Mouse (Mus musculus) frontal cortex, postnatal 10 days (tissue): ENCODE results near the gene Plch2.
"Not testable (repeated sequence)": the region's sequence is repeated elsewhere in the genome, so short reads cannot be mapped to it uniquely, and the experiment has no call there.

ENCODE experiments used
- DNase-seq, 2 experiments: peaks; one replicate each; pipeline ENCODE4 v3.0.0; 2022; ENCODE audit warnings: low spot score in 2 of 2, mixed read lengths in 1 of 2

Gene Plch2

GRCm38 (mm10) chr4:155056724-155057123, at the start of gene Plch2:
Gene Plch2, minus strand, starts transcription at chr4:155056784.
- DNase-seq = no peak

GRCm38 (mm10) chr4:155098572-155098971, 42.0 kb upstream of the Plch2 start:
- no peak for DNase-seq

- no peak for DNase-seq
Observed at GRCm38 (mm10) chr4:155097452-155097851, 40.9 kb upstream of the Plch2 start.

DNA sequence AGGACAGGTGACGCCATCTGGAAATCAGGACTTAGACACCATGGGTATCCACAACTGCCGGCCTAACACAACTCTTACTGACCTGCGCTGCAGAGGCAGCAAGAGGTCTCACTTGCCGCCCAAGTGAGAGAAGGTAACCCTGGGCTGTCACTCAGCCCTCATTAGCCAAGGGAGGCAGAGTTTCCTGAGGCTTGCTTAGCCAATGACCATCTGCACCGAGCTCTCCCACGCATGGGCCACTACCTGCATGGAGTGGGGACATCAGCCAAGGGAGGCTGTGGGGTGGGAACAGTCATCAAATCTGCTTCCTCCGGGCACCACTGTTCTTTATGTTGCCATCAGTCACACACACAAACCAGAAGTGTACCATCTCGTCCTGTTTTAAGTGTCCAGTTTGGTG, 39.4 kb upstream of the Plch2 start:
- DNase-seq = no peak

DNA sequence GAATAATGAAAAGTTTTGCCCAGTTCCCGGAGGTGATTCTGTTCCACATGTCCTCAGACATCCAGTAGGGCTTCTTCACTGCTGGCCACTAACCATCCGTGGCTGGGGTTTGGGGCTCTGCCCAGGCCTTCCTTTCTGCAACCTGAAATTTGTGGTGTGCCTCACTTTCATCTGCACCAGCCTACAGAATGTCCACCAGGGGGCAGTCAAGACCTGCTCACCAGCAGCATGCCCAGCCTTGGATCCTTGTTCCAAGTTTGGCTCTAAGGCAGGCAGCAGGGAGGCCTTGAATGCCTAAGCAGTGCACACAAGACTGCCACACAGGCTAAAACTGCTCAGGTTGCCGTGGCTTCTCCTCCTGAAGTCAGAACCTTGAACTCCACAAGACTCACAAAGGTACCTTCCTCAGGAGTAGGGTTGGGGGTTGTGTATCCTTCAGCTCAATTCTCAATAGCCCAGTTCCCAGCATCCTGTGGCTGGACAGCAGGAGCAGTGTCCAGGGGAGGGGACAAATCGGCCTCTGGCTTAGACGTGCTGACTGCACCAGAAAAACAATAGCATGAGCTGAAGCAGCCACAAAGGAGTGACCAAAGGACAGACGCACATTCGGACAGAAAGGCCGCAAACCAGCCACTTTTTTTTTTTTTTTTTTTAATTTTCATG, 38.8 kb upstream of the Plch2 start:
- peak; percentile 81 to 85 for DNase-seq

DNA sequence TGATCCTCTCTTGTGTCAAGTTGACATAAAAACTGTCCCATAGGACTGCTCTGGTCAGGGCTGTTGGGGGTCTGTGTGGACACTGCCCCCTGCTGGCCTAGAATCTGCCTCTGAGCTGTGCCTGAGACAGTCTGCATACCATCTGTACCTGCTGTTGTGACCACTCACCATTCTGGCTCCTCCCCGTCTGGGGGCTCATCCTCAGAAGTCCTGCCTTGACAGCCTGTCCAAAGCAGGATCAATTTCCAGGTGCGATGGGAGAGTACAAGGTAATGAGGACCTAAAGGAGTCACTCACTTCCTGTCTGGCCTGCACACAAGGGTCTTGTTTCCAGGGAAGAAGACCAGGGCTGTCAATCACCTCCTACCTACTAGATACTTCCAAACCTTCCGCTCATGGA, 38.0 kb upstream of the Plch2 start:
- no peak for DNase-seq

- DNase-seq = no peak
Observed at GRCm38 (mm10) chr4:155093431-155094149, 37.0 kb upstream of the Plch2 start.

DNA sequence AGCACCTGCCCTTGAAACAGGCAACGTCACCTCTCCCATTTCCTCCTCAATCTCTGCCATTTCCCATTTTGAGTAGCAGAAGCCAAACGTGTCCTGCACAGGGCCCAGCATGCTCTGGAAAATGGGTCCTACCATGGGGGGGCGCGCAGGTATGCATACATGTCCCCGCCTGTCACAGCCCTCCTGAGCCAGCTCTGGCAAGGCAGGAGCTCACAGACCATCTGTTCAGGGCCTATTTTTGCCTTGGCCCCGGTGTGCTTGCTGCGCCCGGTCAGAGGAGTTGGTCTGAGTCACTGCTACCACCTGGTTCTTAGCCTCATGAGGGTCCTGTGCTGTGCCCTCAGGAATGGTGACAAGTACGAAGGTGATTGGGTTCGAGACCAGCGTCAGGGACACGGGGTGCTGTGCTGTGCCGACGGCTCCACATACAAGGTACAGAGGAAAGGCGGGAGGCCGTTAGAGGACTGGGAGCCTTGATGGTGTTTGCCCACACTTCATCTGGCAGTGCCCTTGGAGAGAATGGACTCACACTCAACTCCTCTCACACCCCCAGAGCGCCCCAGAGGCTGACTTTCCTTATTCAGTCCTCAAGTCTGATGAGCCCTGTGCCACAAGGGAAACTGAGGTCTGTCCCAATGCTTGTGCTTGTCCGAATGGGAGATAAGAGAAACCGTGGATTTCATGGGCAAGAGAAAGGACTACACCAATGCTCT, 36.3 kb upstream of the Plch2 start:
- DNase-seq = no peak

DNA sequence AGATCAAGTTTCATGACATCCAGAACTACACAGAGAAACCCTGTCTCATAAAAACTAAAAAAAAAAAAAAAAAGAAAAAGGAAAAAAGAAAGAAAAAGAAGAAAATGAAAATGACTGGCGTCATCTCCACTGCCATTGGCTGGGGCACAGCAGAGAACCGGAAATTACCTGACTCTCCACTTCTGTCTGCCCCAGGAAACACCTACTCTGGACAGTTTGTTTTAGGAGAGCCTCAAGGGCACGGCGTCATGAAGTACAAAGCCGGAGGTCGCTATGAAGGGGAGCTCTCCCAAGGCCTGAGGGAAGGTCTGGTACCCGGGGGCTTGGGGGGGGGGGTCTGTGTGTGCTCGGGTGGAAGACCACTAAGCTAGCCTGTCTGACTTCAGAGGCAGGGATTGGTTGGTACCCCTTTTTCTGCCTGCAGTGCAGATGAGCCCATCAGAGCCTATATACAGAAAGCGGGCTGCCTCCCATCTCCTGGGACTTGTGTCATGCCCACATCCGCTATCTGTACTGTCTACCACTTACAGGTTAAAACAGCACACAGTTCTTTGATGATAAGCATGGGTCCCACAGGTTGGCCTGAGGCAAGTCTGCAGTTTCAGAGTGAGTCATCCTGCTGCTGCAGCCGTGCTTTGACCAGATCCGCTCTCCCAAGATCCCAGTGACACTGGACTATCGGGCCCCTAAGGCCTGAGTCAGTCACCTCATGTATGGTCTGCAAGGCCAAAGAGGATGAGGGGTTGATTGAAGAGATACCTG, 34.3 kb upstream of the Plch2 start:
- no peak for DNase-seq

DNA sequence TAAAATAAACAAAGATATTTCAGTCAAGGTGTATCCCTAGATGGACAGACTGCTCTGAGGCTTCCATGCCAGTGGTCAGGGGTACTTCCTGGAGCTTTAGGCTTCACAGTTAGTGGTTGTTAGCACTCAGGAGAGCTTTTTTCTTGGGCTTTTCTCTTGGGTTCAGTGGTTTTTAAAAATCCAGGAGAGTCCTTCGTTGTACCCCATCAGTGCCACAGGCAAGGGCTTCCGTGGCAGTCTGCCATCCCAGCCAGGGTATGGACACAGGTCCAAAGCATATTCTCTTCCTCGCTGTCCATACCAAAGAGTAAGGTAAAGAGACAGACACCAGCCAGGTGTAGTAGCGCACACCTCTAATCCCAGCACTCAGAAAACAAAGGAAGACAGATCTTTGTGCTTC, 33.6 kb upstream of the Plch2 start:
- DNase-seq = no peak

DNA sequence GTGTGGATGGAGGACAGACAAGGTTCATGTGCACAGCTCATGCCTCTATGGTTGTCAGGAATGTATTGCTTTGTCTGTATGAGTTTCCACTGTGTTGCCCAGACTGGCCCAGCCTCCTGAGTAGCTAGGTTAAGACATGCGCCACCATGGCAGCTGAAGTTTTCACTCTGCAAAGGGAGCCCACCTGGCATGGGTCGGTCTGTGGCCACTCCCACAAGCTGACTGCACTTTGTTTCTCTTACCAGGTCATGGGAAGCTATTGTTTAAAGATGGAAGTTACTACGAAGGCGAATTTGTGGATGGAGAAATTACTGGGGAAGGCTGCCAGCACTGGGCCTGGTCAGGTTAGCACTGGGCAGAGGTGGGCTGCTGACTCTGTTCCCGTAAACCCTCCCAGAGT, 32.7 kb upstream of the Plch2 start:
- no peak for DNase-seq

- peak; percentile 99 to 100 for DNase-seq
Observed at GRCm38 (mm10) chr4:155086108-155087024, 29.8 kb upstream of the Plch2 start, which contains the start of the genes Rer1 and Morn1. Gene Rer1, minus strand, starts transcription at chr4:155086382. Gene Morn1, plus strand, starts transcription at chr4:155086577.

DNA sequence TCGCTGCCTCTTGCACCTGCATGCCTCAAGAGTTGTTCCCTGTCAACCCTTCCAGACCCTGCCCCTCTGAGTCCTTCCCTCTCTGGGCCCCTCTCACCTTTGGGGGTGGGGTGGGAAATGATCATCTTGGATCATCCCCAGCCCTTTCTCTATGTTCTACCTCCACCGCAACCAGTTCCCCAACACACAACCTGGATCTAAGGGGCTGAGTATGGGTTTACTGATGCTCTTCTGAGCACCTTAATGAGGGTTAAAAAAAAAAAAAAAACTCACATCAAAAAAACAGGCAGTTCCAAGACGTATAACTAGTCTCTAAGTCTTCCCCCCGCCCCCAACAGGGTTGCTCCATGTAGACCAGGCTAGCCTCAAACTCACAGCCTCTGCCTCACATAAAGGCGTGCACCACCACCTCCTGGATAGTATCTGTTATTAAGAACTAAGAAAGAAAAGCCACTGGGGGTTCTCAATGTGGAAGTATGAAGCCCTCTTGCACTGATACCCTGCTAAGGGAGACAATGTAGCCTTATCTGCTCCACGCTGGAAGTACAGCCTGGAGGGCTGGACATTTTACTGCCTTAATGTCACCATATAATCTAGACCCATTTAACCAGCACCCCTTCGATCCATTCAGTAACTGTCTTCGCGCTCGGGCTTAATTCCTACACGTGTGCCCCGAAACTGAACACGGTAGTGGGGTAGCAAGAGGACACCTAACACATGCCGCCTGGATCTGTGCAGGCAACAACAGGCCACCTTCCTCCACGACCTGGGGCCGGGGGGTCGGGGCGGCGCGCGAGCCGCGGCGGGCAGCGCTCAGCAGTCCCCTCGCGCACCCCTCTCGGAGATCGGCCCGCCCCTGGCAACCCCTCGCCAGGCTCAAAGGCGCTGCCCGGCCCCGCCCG, 28.9 kb upstream of the Plch2 start:
- DNase-seq = no peak

- no peak for DNase-seq
Observed at GRCm38 (mm10) chr4:155084351-155084750, 27.8 kb upstream of the Plch2 start.

GRCm38 (mm10) chr4:155083553-155083952, 27.0 kb upstream of the Plch2 start:
- no peak for DNase-seq

- no peak for DNase-seq
Observed at GRCm38 (mm10) chr4:155079666-155080065, 23.1 kb upstream of the Plch2 start.

DNA sequence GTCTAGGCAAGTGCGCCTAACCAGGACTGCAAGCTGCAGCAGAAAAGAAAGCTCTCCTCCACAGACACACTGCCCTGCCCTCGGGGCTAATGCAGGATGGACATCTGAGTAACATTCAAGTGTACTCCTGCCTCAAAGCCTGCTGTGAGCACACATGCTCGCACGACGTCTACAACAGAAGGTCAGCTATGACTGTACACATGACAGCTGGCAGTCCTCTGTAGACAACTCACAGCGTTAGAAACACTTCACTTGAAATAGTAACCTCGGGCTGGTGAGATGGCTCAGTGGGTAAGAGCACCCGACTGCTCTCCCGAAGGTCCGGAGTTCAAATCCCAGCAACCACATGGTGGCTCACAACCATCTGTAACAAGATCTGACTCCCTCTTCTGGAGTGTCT, 22.2 kb upstream of the Plch2 start:
- not testable (repeated sequence) for DNase-seq

- DNase-seq = no peak
Observed at GRCm38 (mm10) chr4:155076677-155077076, 20.1 kb upstream of the Plch2 start.

- no peak for DNase-seq
Observed at GRCm38 (mm10) chr4:155075813-155076212, 19.2 kb upstream of the Plch2 start.

DNA sequence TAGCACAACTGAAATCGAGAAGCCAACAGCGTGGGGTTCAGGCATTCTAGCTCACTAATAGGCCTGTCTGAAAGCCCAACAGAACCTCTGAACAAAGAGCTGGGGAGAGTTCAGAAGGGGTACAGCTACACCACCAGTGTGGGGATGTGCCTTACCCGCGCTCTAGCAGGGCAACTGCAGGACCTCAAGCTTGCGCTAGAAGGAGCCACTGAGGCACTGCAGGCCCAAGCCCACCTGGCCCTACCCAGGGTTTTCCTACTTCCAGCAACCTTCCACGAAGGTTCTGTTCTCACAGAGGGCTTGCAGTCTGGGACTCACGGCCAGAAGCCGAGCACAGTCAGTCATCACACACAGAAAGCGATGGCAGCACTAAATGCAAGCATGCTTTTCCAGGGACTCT, 18.6 kb upstream of the Plch2 start:
- DNase-seq = no peak
